Mouse (Mus musculus) G1E (cell line): ENCODE measurements around the gene Kat7. TPM values are rescaled to one million over a fixed set of nuclear protein-coding genes. Genes with fewer than 3 reads are reported as not detected.

Experiments used
- ATAC-seq: 2 replicates; pipeline ENCODE4 v1.8.0; 2016; ENCODE audit warnings: mild to moderate bottlenecking; ENCODE audit not compliant: insufficient number of reproducible peaks, poor library complexity, low FRiP score, severe bottlenecking; ENCODE audit errors: extremely low read depth
- DNase-seq: peaks from one replicate; pipeline ENCODE4 v3.0.0; 2012; ENCODE audit warnings: low spot score
- H3K27me3 ChIP-seq: 2 replicates; pipeline ENCODE4 v1.6.1; 2012; ENCODE audit warnings: mild to moderate bottlenecking, low read length, inconsistent platforms; ENCODE audit not compliant: insufficient read depth
- H3K36me3 ChIP-seq: replicated peaks from 2 replicates; pipeline ENCODE3; 2012; ENCODE audit warnings: mild to moderate bottlenecking, inconsistent platforms
- H3K4me1 ChIP-seq: 2 replicates; pipeline ENCODE4 v1.6.1; 2012; ENCODE audit warnings: low read depth, low read length, inconsistent platforms, mixed read lengths; ENCODE audit not compliant: insufficient read depth
- H3K4me3 ChIP-seq: 2 replicates; pipeline ENCODE4 v1.5.1; 2012; ENCODE audit warnings: low read depth, mild to moderate bottlenecking, inconsistent platforms, low read length, moderate library complexity, mixed read lengths
- H3K9me3 ChIP-seq: replicated peaks from 2 replicates; pipeline ENCODE4 v1.6.1; 2012; ENCODE audit warnings: inconsistent platforms
- CTCF ChIP-seq: IDR thresholded peaks from 2 replicates; pipeline ENCODE4 v1.5.1; 2012; ENCODE audit warnings: low read depth, low read length, inconsistent platforms, mixed read lengths
- GATA1 ChIP-seq: IDR thresholded peaks from 2 replicates; pipeline ENCODE4 v1.6.1; 2012; ENCODE audit warnings: borderline replicate concordance, low read length, inconsistent platforms, mixed read lengths
- GATA2 ChIP-seq: IDR thresholded peaks from 2 replicates; pipeline ENCODE4 v1.6.1; 2012; ENCODE audit warnings: low read depth, low read length, inconsistent platforms, borderline replicate concordance
- POLR2AphosphoS5 ChIP-seq: IDR thresholded peaks from 2 replicates; pipeline ENCODE4 v1.6.1; 2012; ENCODE audit warnings: low read depth, low read length, inconsistent platforms; ENCODE audit not compliant: insufficient replicate concordance
- TAL1 ChIP-seq: conservative IDR thresholded peaks from 2 replicates; pipeline ENCODE4 v1.6.1; 2012; ENCODE audit warnings: low read depth, low read length, inconsistent platforms, mixed read lengths
- polyA plus RNA-seq: library from polyadenylated mRNA; stranded (reverse); fragments of >175 nt; gene quantifications from 2 replicates; pipeline ENCODE4 v1.2.3, GENCODE M21; 2012
- total RNA-seq, 2 experiments: library from RNA; stranded (forward) in 1 of 2; stranded (reverse) in 1 of 2; fragments of 200-1000 nt in 1 of 2; fragments of >200 nt in 1 of 2; fragmentation: Nextera tagmentation in 1 of 2; gene quantifications; 2 replicates each; pipeline ENCODE4 v1.2.3; 2014 to 2017

Kat7 gene
- total RNA-seq (2014; fragmentation: Nextera tagmentation) (144 and 154 TPM in 2 replicates), total RNA-seq (2017) (63.5 and 66.5 TPM in 2 replicates), polyA plus RNA-seq (33.6 and 36.2 TPM in 2 replicates)

- H3K36me3 ChIP-seq = peaks cover 26% of the 10 kb centered on the region
- no peaks in the 10 kb centered on the region for H3K9me3 ChIP-seq
- DNase-seq = peak; percentile 88
- H3K4me3 ChIP-seq = peak within 1 kb of the TSS; percentile 95
- no peaks in the 10 kb centered on the region for H3K27me3 ChIP-seq
- H3K4me1 ChIP-seq = peaks cover 30% of the 10 kb centered on the region
- ATAC-seq = peak; percentile 80
- TF ChIP-seq GATA1 = no peak
- no peak for TF ChIP-seq CTCF
- TF ChIP-seq POLR2AphosphoS5 = no peak
- no peak for TF ChIP-seq TAL1
- TF ChIP-seq GATA2 = no peak
Measured at GRCm38 (mm10) chr11:95310007-95310647, at the start of gene Kat7. TSS of gene Kat7 (minus strand) at chr11:95310246.

GRCm38 (mm10) chr11:95358263-95358662 is 48.2 kb upstream of the Kat7 start:
- Histone ChIP-seq H3K36me3 (peaks cover 75% of the 10 kb centered on the region), H3K4me1 (peaks cover 57% of the 10 kb centered on the region), H3K27me3 (no peaks in the 10 kb centered on the region), H3K4me3 (peak overlapping the region; percentile 25; the same call in 1 of the 2 replicates), H3K9me3 (no peaks in the 10 kb centered on the region)
- no peak for TF ChIP-seq POLR2AphosphoS5
- TF ChIP-seq CTCF = no peak
- TF ChIP-seq GATA1 = no peak
- TF ChIP-seq TAL1 = no peak
- no peak for TF ChIP-seq GATA2
- ATAC-seq (no peak), DNase-seq (no peak)

- TF ChIP-seq GATA2 = peak; percentile 46; the same call in 1 of the 2 replicates
- TF ChIP-seq POLR2AphosphoS5 = no peak
- TF ChIP-seq TAL1 = peak; percentile 95
- no peak for TF ChIP-seq GATA1
- TF ChIP-seq CTCF = no peak
- peak overlapping the region; percentile 46; the same call in 1 of the 2 replicates for H3K4me3 ChIP-seq
- H3K9me3 ChIP-seq = no peaks in the 10 kb centered on the region
- H3K36me3 ChIP-seq = peaks cover 85% of the 10 kb centered on the region
- DNase-seq (peak; percentile 76), ATAC-seq (peak; percentile 86)
- H3K27me3 ChIP-seq = no peaks in the 10 kb centered on the region
- peaks cover 67% of the 10 kb centered on the region for H3K4me1 ChIP-seq
Measured at GRCm38 (mm10) chr11:95356469-95357273, 46.6 kb upstream of the Kat7 start.

- ATAC-seq (no peak), DNase-seq (no peak)
- TF ChIP-seq GATA2 (no peak), GATA1 (no peak), TAL1 (no peak), CTCF (no peak), POLR2AphosphoS5 (no peak)
- Histone ChIP-seq H3K36me3 (peaks cover 88% of the 10 kb centered on the region), H3K9me3 (no peaks in the 10 kb centered on the region), H3K4me1 (peaks cover 67% of the 10 kb centered on the region), H3K4me3 (peak overlapping the region; percentile 46; the same call in 1 of the 2 replicates), H3K27me3 (no peaks in the 10 kb centered on the region)
Measured at GRCm38 (mm10) chr11:95356039-95356438, 46.0 kb upstream of the Kat7 start.

GRCm38 (mm10) chr11:95355661-95356011 is 45.6 kb upstream of the Kat7 start:
- peaks cover 88% of the 10 kb centered on the region for H3K36me3 ChIP-seq
- peaks cover 71% of the 10 kb centered on the region for H3K4me1 ChIP-seq
- TF ChIP-seq GATA2 (no peak), CTCF (no peak), TAL1 (no peak), POLR2AphosphoS5 (no peak), GATA1 (no peak)
- no peak overlapping the region; the same call in 1 of the 2 replicates for H3K4me3 ChIP-seq
- DNase-seq (no peak), ATAC-seq (no peak)
- H3K9me3 ChIP-seq = no peaks in the 10 kb centered on the region
- H3K27me3 ChIP-seq = no peaks in the 10 kb centered on the region

- no peak for TF ChIP-seq CTCF
- H3K27me3 ChIP-seq = no peaks in the 10 kb centered on the region
- DNase-seq = no peak
- H3K36me3 ChIP-seq = peaks cover 88% of the 10 kb centered on the region
- H3K4me3 ChIP-seq = no peak overlapping the region; the same call in 1 of the 2 replicates
- no peak for ATAC-seq
- no peaks in the 10 kb centered on the region for H3K9me3 ChIP-seq
- H3K4me1 ChIP-seq = peaks cover 73% of the 10 kb centered on the region
Measured at GRCm38 (mm10) chr11:95354945-95355660, 45.1 kb upstream of the Kat7 start.
